Mouse (Mus musculus) liver, embryonic 14.5 days (tissue): ENCODE results near the gene Irx4. TPM values are rescaled to one million over a fixed set of nuclear protein-coding genes. Genes with fewer than 3 reads are reported as not detected.

ENCODE experiments used
- ATAC-seq: fragments of 200-750 bp; cut with Nextera tagmentation; 2 replicates; pipeline ENCODE4 v1.8.0; 2017; ENCODE audit warnings: moderate number of reproducible peaks, mild to moderate bottlenecking, moderate library complexity; ENCODE audit not compliant: insufficient read depth
- DNase-seq, 3 experiments: peaks; one replicate each; pipeline ENCODE4 v3.0.0-alpha.2; 2012 to 2013; ENCODE audit warnings: low read depth in 3 of 3, low spot score in 3 of 3
- H3K27ac ChIP-seq: fragments of 300-500 bp; sonication (generic); 2 replicates; pipeline ENCODE4 v1.5.1; 2014; ENCODE audit warnings: moderate library complexity, mild to moderate bottlenecking, control low read depth, inconsistent platforms
- H3K27me3 ChIP-seq: fragments of 300-500 bp; sonication (generic); 2 replicates; pipeline ENCODE4 v1.6.1; 2014; ENCODE audit warnings: mild to moderate bottlenecking, low read length, moderate library complexity; ENCODE audit not compliant: control insufficient read depth, insufficient read depth
- H3K36me3 ChIP-seq: fragments of 300-500 bp; sonication (generic); replicated peaks from 2 replicates; pipeline ENCODE4 v1.6.1; 2014; ENCODE audit warnings: low read depth; ENCODE audit not compliant: control insufficient read depth, insufficient read depth
- H3K4me1 ChIP-seq, 2 experiments: fragments of 200-500 bp in 1 of 2; fragments of 300-500 bp in 1 of 2; sonication (generic) in 1 of 2; replicated peaks; 2 replicates each; pipeline ENCODE4 v1.6.1; 2012 to 2014; ENCODE audit warnings: antibody characterized with exemption in 1 of 2, inconsistent platforms in 1 of 2, low read length in 1 of 2; ENCODE audit not compliant: control insufficient read depth in 2 of 2, insufficient read depth in 2 of 2
- H3K4me2 ChIP-seq: fragments of 300-500 bp; sonication (generic); 2 replicates; pipeline ENCODE4 v1.6.1; 2014; ENCODE audit warnings: low read depth, mild to moderate bottlenecking, control low read depth, moderate library complexity
- H3K4me3 ChIP-seq, 2 experiments: fragments of 200-500 bp in 1 of 2; fragments of 300-500 bp in 1 of 2; sonication (generic) in 1 of 2; 2 replicates each; pipeline ENCODE4 v1.5.1; 2012 to 2014; ENCODE audit warnings: low read depth in 2 of 2, low read length in 2 of 2, mild to moderate bottlenecking in 2 of 2, control low read depth in 1 of 2, inconsistent platforms in 1 of 2, moderate library complexity in 1 of 2; ENCODE audit not compliant: insufficient read depth in 1 of 2
- H3K9ac ChIP-seq: fragments of 300-500 bp; sonication (generic); replicated peaks from 2 replicates; pipeline ENCODE4 v1.6.1; 2014; ENCODE audit warnings: mild to moderate bottlenecking, control low read depth, moderate library complexity
- H3K9me3 ChIP-seq: fragments of 300-500 bp; sonication (generic); 2 replicates; pipeline ENCODE4 v1.6.1; 2016; ENCODE audit warnings: low read length, mixed read lengths; ENCODE audit not compliant: control insufficient read depth
- CTCF ChIP-seq: IDR thresholded peaks from 2 replicates; pipeline ENCODE4 v1.5.1; 2016; ENCODE audit warnings: antibody characterized with exemption, low read depth, control low read depth
- EP300 ChIP-seq: IDR thresholded peaks from 2 replicates; pipeline ENCODE4 v1.6.1; 2016; ENCODE audit warnings: antibody characterized with exemption, low read depth
- WGBS: fragments of 180-500 bp; shearing (Covaris S2); extraction: QIAGEN DNeasy Blood & Tissue Kit; methylation state at CpG from one replicate; pipeline ENCODE4 v1.1.7; 2014; ENCODE audit not compliant: insufficient replicate concordance; 5-methylcytosine and 5-hydroxymethylcytosine counted together
- polyA plus RNA-seq, 2 experiments: library from polyadenylated mRNA; depleted of rRNA in 1 of 2; stranded (reverse) in 1 of 2; unstranded in 1 of 2; fragments of >200 nt; fragmentation: Nextera tagmentation in 1 of 2; extraction: Ambion mirVana in 1 of 2; gene quantifications; 2 replicates each; pipeline versions ENCODE4 v1.2.1 to v1.2.3; 2012 to 2014

The Irx4 gene
- polyA plus RNA-seq, 2 experiments: not detected

DNA sequence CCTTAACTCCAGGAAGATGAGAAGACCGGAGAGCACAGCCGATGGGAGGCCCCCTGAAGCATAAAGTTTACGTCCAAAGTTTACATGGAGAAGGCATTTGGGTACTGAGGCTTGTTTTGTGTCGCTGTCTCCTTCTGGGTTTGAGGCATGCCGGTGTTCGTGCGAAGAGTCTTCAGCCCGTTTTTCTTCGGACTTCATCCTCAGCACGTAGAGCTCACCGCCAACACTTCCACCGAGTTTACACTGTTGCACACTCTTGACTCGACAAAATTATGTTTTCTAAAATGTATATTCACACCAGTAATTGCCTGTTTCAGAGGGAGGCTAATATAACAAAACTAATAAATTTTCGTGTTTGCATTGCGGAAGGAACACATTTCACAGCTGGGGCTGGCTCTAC is 9.0 kb downstream of the Irx4 start:
- Histone ChIP-seq H3K9ac (no peak overlapping the region), H3K27me3 (peaks cover 97% of the 10 kb centered on the region), H3K4me2 (no peak overlapping the region), H3K27ac (no peak overlapping the region), H3K36me3 (no peaks in the 10 kb centered on the region), H3K4me1 (no peaks in the 10 kb centered on the region), H3K9me3 (no peaks in the 10 kb centered on the region), H3K4me3 (no peak overlapping the region)
- no peak for TF ChIP-seq EP300
- no peak for TF ChIP-seq CTCF
- ATAC-seq (no peak), DNase-seq (no peak)
- WGBS: 12% methylated on average over 15 of the region's 15 CpGs

DNA sequence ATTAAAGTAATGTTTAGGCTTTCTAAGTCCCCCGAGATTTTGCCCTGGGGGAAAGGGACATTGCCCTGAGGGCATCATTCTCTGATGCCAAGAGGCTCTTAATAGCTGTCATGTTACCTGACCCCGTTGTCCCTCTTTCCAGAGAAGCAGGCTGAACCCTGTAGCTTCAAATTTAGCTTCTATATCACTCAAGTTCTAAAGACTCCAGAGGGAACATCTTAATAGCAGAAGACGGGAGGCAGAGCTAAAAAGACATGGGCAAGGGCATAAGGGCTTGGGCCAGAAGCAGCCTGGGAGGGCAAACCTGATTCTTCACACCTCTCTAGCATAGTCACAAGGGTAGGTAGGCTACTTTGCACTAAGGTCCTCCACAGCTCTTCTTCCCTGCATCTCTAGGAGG is 9.6 kb downstream of the Irx4 start:
- Histone ChIP-seq H3K4me3 (no peak overlapping the region), H3K9me3 (no peaks in the 10 kb centered on the region), H3K4me1 (no peaks in the 10 kb centered on the region), H3K27ac (no peak overlapping the region), H3K27me3 (peaks cover 91% of the 10 kb centered on the region), H3K9ac (no peak overlapping the region), H3K36me3 (no peaks in the 10 kb centered on the region), H3K4me2 (no peak overlapping the region)
- no peak for DNase-seq
- TF ChIP-seq EP300 (no peak), CTCF (no peak)
- WGBS: 16% methylated on average over 3 of the region's 3 CpGs
- ATAC-seq: no peak

DNA sequence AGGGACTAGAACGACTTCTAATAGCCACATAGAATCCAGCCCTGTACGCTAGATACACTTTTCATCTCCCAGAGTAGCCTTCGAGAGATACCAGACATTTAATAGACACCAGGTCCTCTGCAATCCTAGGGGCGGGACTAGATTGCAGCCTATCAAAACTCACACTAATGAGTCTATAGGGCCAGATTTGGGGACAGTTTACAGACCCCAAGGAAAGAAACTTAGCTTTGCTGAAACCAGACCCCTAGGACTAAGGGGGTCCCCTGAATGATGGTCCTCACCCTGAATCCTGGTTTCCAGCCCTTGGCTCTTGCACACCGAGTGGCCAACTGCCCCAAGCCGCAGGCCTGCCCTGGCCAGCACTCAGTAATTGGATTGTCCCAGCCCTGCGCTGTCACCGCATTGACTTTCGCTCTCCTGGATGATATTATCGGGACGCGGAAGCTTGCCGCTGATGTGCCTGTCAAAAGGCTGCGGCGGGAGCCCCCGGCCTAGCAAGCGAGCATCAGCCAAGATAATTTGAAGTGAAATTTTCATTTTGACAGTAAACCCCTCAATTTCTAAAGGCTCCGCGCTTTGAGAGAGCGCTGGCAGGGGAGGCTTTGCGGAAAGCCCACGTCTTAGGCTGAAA is 10.3 kb downstream of the Irx4 start:
- no peak overlapping the region for H3K9ac ChIP-seq
- TF ChIP-seq CTCF: no peak
- no peak for TF ChIP-seq EP300
- H3K4me2 ChIP-seq: no peak overlapping the region
- DNase-seq (no peak), ATAC-seq (no peak)
- no peak overlapping the region for H3K4me3 ChIP-seq
- no peak overlapping the region for H3K27ac ChIP-seq
- 8% methylated on average over 22 of the region's 22 CpGs for WGBS
- H3K36me3 ChIP-seq: no peaks in the 10 kb centered on the region
- H3K27me3 ChIP-seq: peaks cover 84% of the 10 kb centered on the region
- no peaks in the 10 kb centered on the region for H3K4me1 ChIP-seq
- H3K9me3 ChIP-seq: no peaks in the 10 kb centered on the region

DNA sequence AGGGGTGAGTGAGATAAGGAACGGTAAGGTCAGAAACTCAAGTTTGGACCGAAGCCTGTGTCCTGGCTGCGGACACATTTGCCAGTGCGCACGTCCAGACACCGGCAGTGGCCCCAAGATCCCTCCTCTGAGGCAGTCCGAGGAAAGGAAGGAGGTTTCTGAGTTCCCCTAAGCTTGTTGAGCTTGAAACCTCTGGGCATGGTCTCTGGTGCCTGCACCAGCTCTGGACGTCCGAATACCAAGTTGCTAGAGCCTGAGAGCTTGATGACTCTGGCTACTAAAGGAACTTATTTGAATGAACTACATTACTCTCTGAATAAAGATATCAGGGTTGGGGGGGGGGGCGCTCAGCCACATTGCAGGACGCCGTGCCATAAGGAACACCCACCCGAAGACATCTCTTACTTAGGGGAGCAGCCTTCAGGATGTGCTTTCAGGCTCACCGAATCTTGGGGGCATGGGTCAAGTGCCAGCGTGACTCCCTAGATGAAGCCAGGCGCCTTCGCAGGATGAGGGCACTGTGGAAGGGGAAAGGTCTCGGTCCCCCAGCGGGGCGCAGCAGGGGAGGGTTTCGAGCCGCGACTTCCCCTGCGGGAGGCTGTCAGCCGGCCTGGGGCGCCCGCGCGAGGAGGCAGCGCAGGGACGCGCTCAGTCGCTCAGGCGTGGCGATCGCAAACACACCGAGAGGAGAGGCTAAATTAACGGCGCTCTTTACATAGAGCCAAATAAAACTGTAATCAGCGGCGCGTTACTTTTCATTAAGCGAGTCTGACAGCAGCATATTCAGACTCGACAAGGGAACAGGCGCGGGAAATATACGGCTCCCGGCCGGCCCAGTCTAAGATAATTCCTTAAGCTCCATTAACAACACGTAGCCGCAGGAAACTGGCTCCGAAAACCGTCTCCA is 11.3 kb downstream of the Irx4 start:
- no peak for ATAC-seq
- H3K9ac ChIP-seq: no peak overlapping the region
- H3K9me3 ChIP-seq: no peaks in the 10 kb centered on the region
- H3K27ac ChIP-seq: no peak overlapping the region
- 2% methylated on average over 53 of the region's 53 CpGs for WGBS
- no peak overlapping the region for H3K4me3 ChIP-seq
- peaks cover 77% of the 10 kb centered on the region for H3K27me3 ChIP-seq
- no peaks in the 10 kb centered on the region for H3K4me1 ChIP-seq
- DNase-seq: no peak
- no peak for TF ChIP-seq EP300
- TF ChIP-seq CTCF: no peak
- H3K36me3 ChIP-seq: no peaks in the 10 kb centered on the region
- no peak overlapping the region for H3K4me2 ChIP-seq

DNA sequence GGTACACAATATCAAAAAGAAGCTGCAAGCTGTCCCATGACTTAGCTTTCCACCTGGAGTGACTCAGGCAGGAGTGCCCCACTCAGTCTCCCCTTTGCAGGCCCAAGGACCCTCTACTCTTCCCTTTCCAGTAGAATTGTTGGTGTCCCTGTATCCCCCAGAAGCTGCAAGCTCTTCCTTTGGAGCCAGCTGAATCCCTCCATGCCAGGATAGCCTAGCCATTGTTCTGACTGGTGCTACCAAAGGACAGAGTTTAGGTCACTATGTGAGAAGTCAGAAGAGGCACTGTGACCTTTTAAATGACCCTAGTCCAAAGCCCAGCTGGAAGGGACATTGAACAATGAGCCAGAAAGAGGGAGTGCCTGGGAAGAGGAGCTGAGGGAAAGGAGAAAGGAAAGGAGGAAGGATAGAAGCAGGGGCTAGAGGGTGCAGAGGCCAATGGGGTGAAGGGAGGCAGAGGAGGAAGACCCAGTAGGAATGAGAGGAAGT is 12.6 kb downstream of the Irx4 start:
- DNase-seq (no peak), ATAC-seq (no peak)
- H3K27ac ChIP-seq: no peak overlapping the region
- H3K4me2 ChIP-seq: no peak overlapping the region
- H3K4me1 ChIP-seq: no peaks in the 10 kb centered on the region
- H3K9ac ChIP-seq: no peak overlapping the region
- H3K36me3 ChIP-seq: no peaks in the 10 kb centered on the region
- H3K9me3 ChIP-seq: no peaks in the 10 kb centered on the region
- no peak overlapping the region for H3K4me3 ChIP-seq
- no peak for TF ChIP-seq EP300
- TF ChIP-seq CTCF: no peak
- peaks cover 65% of the 10 kb centered on the region for H3K27me3 ChIP-seq
